Mouse (Mus musculus) cortical plate, adult 2 months (tissue): ENCODE measurements around the gene Gbp3. TPM values are rescaled to one million over a fixed set of nuclear protein-coding genes. Genes with fewer than 3 reads are reported as not detected.
"Not testable (repeated sequence)": the region's sequence is repeated elsewhere in the genome, so short reads cannot be mapped to it uniquely, and the experiment has no call there.

Experiments used
- H3K27ac ChIP-seq: fragments of 200-500 bp; 2 replicates; pipeline ENCODE4 v1.5.1; 2012; ENCODE audit warnings: low read length, control low read depth, inconsistent platforms; ENCODE audit not compliant: insufficient read depth
- H3K4me1 ChIP-seq: fragments of 200-500 bp; 2 replicates; pipeline ENCODE4 v1.6.1; 2011; ENCODE audit warnings: low read length; ENCODE audit not compliant: control insufficient read depth, insufficient read depth
- H3K4me3 ChIP-seq: fragments of 200-500 bp; 2 replicates; pipeline ENCODE4 v1.5.1; 2011; ENCODE audit warnings: mild to moderate bottlenecking, low read length, control low read depth; ENCODE audit not compliant: insufficient read depth
- CTCF ChIP-seq: fragments of 200-500 bp; IDR thresholded peaks from 2 replicates; pipeline ENCODE4 v1.5.1; 2011; ENCODE audit warnings: mild to moderate bottlenecking, control low read depth, low read length; ENCODE audit not compliant: insufficient read depth; ENCODE audit errors: extremely low read depth
- POLR2A ChIP-seq: fragments of 200-500 bp; IDR thresholded peaks from 2 replicates; pipeline ENCODE4 v1.6.1; 2011; ENCODE audit warnings: mild to moderate bottlenecking, low read length, control low read depth; ENCODE audit not compliant: insufficient read depth; ENCODE audit errors: extremely low read depth
- polyA plus RNA-seq: library from polyadenylated mRNA; depleted of rRNA; stranded (reverse); fragments of >200 nt; gene quantifications from 2 replicates; pipeline ENCODE4 v1.2.3, GENCODE M21; 2012; rRNA removed

The Gbp3 gene
- polyA plus RNA-seq: 9.1 and 10.0 TPM in 2 replicates

DNA sequence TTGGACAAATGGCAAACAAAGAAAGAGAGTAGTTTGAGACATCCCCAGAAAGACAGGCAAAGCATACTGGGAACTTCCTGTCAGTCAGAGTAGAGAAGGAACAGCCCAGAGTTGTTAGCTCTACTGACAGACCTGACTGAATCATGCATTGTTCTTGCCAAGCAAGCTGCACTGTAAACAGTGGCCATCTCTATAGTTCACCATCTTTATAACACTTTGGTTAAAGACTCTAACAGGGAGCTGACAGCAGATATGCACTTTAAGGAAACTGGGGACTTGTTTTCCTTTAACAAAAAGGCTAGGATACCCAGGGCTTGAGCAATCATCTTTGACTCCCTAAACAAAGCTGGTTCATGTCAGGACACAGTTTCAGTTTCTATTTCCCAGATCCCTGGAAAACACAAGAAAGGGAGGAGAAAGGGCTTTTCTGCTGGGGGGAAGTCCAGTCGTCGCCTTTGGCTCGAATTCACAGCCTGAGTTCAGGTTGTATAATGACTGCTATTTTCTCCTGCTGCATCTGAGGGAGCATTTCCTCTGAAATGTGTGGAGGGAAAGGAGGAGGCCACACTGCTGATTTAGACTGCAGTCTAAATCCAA, at the start of gene Gbp3:
Gbp3 (plus strand) TSS at position 395 of the 597 bp plus-strand sequence.
- H3K27ac ChIP-seq: peak within 1 kb of the TSS; percentile 82
- no peak for TF ChIP-seq CTCF
- TF ChIP-seq POLR2A: no peak
- H3K4me3 ChIP-seq: peak within 1 kb of the TSS; percentile 27; the same call in 1 of the 2 replicates
- no peaks in the 10 kb centered on the region; the same call in 1 of the 2 replicates for H3K4me1 ChIP-seq

GRCm38 (mm10) chr3:142528116-142528515, 31.7 kb upstream of the Gbp3 start:
- H3K4me1 ChIP-seq: no peaks in the 10 kb centered on the region; the same call in 1 of the 2 replicates
- no peak for TF ChIP-seq POLR2A
- no peak for TF ChIP-seq CTCF
- no peak overlapping the region for H3K27ac ChIP-seq

GRCm38 (mm10) chr3:142529597-142529996, 30.2 kb upstream of the Gbp3 start:
- TF ChIP-seq CTCF (no peak), POLR2A (no peak)
- no peaks in the 10 kb centered on the region; the same call in 1 of the 2 replicates for H3K4me1 ChIP-seq
- H3K27ac ChIP-seq: no peak overlapping the region
- peak overlapping the region; percentile 76 for H3K4me3 ChIP-seq

More at GRCm38 (mm10) chr3:142528116-142528515, 31.7 kb upstream of the Gbp3 start:
- H3K4me3 ChIP-seq: no peak overlapping the region

GRCm38 (mm10) chr3:142530087-142530953, 29.5 kb upstream of the Gbp3 start, which contains the start of gene Gbp7:
Gbp7 (plus strand) TSS chr3:142530342.
- no peak within 1 kb of the TSS for H3K27ac ChIP-seq

DNA sequence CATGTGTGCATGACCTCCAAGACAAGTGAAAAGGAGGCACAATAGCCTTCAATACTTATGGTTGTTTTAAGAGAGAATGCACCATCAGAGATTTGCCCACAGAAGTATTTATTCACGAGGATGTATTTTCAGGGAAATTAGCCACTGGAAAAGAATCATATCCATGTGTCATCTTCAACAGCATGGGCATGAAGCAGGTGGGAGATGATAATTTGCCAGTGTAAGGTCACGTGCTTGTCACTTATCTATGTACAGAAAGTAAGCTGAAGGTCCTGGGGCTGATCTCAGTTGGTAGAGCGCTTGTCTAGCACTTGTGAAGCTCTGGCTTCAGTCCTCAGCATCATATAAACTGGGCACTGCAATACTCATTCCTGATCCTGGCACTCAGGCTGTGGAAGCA, 28.2 kb upstream of the Gbp3 start:
- H3K27ac ChIP-seq: no peak overlapping the region
- TF ChIP-seq POLR2A (no peak), CTCF (no peak)
- H3K4me1 ChIP-seq: no peaks in the 10 kb centered on the region; the same call in 1 of the 2 replicates
- H3K4me3 ChIP-seq: no peak overlapping the region

More at GRCm38 (mm10) chr3:142530087-142530953, 29.5 kb upstream of the Gbp3 start, which contains the start of gene Gbp7:
- Histone ChIP-seq H3K4me1 (no peaks in the 10 kb centered on the region; the same call in 1 of the 2 replicates), H3K4me3 (peak within 1 kb of the TSS; percentile 76)
- TF ChIP-seq CTCF (no peak), POLR2A (no peak)

DNA sequence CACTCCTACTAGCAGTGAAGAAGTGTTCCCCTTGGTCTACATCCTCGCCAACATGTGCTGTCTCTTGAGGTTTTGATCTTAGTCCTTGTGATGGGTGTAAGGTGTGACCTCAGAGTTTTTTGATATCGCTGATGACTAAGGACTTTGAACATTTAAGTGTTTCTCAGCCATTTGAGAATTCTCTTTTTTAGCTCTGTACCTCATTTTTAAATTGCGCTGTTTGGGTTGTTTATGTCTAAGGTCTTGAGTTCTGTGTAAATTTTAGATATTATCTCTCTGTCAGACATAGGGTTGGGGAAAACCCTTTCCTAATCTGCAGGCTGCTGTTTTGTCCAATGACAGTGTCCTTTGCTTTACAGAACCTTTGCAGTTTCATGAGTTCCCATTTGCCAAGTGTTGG, 26.6 kb upstream of the Gbp3 start:
- TF ChIP-seq CTCF (no peak), POLR2A (no peak)
- Histone ChIP-seq H3K4me3 (no peak overlapping the region), H3K4me1 (no peaks in the 10 kb centered on the region; the same call in 1 of the 2 replicates), H3K27ac (no peak overlapping the region)

- H3K4me3 ChIP-seq: no peak overlapping the region
- H3K4me1 ChIP-seq: no peaks in the 10 kb centered on the region
- TF ChIP-seq CTCF: no peak
- TF ChIP-seq POLR2A: no peak
- no peak overlapping the region for H3K27ac ChIP-seq
Measured at GRCm38 (mm10) chr3:142535667-142536066, 24.2 kb upstream of the Gbp3 start.

DNA sequence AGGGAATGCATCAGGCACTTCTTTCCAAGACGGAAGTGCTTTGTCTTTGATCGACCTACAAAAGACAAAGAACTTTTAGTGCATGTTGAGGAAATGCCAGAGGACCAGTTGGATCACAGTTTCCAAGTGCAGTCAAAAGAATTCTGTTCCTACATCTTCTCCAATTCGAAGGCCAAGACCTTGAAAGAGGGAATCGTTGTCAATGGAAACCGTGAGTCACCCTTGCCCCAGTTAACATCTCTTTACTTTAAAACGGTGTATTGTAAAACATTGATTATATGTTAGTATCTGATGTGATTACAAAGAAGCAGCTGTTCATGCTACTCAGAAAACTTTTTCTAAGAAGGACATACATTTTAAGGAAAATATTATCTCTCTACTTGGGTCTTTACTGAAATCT, 18.4 kb upstream of the Gbp3 start:
- H3K4me3 ChIP-seq: no peak overlapping the region
- H3K27ac ChIP-seq: no peak overlapping the region
- TF ChIP-seq POLR2A (no peak), CTCF (no peak)
- H3K4me1 ChIP-seq: no peaks in the 10 kb centered on the region

DNA sequence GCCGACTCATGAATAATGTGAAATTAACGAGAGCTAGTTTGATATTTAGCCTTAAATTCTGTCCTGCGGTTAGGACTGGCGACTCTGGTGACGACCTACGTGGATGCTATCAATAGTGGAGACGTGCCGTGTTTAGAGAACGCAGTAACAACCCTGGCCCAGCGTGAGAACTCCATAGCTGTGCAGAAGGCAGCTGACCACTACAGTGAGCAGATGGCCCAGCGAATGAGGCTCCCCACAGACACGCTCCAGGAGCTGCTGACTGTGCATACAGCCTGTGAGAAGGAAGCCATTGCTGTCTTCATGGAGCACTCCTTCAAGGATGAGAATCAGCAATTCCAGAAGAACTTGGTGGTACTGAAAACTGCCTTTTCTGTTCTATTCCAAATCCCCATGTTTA, 17.1 kb upstream of the Gbp3 start:
- H3K27ac ChIP-seq, H3K4me1 ChIP-seq, H3K4me3 ChIP-seq: not testable (repeated sequence)

GRCm38 (mm10) chr3:142546690-142547089, 13.1 kb upstream of the Gbp3 start:
- H3K4me3 ChIP-seq: no peak overlapping the region
- no peak overlapping the region for H3K27ac ChIP-seq
- H3K4me1 ChIP-seq: no peaks in the 10 kb centered on the region
- no peak for TF ChIP-seq CTCF
- TF ChIP-seq POLR2A: no peak
